Mouse (Mus musculus) lung, embryonic 16.5 days (tissue): ENCODE results near the gene Apba2. TPM values are rescaled to one million over a fixed set of nuclear protein-coding genes. Genes with fewer than 3 reads are reported as not detected.

ENCODE experiments used
- polyA plus RNA-seq: library from polyadenylated mRNA; unstranded; fragments of >200 nt; fragmentation: Nextera tagmentation; extraction: Ambion mirVana; gene quantifications from 2 replicates; pipeline ENCODE4 v1.2.1, GENCODE M21; 2015

Apba2 gene
- polyA plus RNA-seq, 1 experiment from 2014 or later = 1.5 TPM

Other genes starting within 250 kb of the Apba2 start
- 11.2 and 11.9 TPM in 2 replicates for gene Mtmr10, start 214.1 kb upstream of the Apba2 start, polyA plus RNA-seq
- gene Fan1, start 127.6 kb upstream of the Apba2 start, polyA plus RNA-seq = 5.4 and 6.4 TPM in 2 replicates
- gene Mphosph10, start 109.4 kb upstream of the Apba2 start, polyA plus RNA-seq = 31.5 and 36.4 TPM in 2 replicates
- gene Mcee, start 109.1 kb upstream of the Apba2 start, polyA plus RNA-seq = 86.3 and 88.0 TPM in 2 replicates